Mouse (Mus musculus) left cerebral cortex, adult 6 months (tissue): ENCODE results near the gene Cgrrf1. TPM values are rescaled to one million over a fixed set of nuclear protein-coding genes. Genes with fewer than 3 reads are reported as not detected.

Experiments
- long read RNA-seq, 2 experiments: library from polyadenylated mRNA; unstranded; transcript quantifications; one replicate each; pipeline ENCODE4 v2.0.0; 2019 to 2020
- polyA plus RNA-seq: library from polyadenylated mRNA; unstranded; fragments of <200 nt; fragmentation: Nextera tagmentation; gene quantifications from 2 replicates; pipeline ENCODE4 v1.2.3, GENCODE M21; 2021

The Cgrrf1 gene
- 45.2 and 45.5 TPM in 2 replicates for polyA plus RNA-seq
- long read RNA-seq, experiment 1, transcript Cgrrf1-201 (6 exons, 1,324 nt): major isoform, 61 of 85 reads
- long read RNA-seq, experiment 1, partial matches to known transcripts: 5 of 85 reads
- long read RNA-seq, experiment 1, other reads (novel, unspliced or antisense): 11 of 85 reads
- long read RNA-seq, experiment 2, transcript Cgrrf1-201 (6 exons, 1,324 nt): major isoform, 43 of 57 reads
- long read RNA-seq, experiment 2, transcript Cgrrf1-202 (3 exons, 2,462 nt): minor isoform, 5 of 57 reads
- long read RNA-seq, experiment 2, partial matches to known transcripts: 3 of 57 reads
- long read RNA-seq, experiment 2, other reads (novel, unspliced or antisense): 4 of 57 reads

DNA sequence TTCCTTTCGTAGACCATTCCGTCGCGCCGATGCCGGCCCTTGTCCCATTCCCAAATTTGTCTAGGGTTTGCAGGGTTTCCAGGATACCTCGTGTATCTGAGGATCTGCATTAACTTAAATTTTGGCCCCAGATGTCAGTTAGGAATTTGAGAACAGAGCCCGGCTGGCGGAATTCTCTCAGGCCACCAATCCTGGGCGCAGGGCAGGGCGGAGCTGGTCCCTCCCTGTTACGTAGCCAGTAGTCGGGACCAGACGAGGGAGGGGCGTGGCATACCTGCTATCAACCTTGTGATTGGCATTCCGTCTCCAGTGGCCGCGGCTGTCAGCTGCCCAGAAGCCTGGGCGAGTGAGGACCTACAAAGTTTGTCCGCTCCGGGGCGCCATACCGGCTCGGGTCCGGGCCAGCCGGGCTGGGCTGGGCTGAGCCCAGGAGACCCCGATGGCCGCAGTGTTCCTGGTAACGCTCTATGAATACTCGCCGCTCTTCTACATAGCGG lies at the start of gene Cgrrf1:
TSS of gene Cgrrf1 (plus strand) at position 289 of the 497 bp plus-strand sequence.

DNA sequence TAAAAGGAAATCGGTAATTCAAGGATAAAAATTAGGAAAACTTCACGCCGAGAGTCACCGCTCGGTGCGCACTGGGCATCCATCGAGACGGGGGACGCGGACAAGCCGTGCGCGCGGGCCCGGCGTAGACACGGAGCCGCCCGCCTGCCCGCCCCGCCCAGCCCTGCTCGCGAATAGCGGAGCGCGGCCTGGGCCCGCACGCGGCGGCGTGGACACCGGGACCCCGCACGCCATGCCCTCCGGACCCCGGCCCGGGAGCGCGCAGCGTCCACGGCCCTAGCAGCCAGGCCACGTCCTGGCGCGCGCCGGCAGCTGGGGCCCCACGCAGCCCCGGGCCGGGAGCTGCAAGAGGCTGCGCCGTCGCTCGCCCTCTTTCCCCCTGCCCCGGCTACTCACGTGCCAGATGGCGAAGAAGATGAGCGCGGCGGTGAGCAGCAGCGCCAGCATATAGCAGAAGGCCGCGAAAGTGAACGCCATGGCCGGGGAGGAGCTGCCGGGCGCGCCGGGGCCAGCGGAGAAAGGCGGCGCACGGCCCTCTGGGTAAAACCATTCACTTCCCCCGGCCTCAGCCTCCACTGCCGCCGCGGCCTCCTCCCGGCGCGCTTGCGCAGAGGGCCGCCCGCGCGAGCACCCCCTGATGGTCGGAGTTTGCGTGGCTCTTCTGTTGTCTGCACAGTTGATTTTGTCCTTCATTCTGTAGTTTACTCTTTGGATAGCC lies 44.0 kb upstream of the Cgrrf1 start, which contains the start of gene Cnih1:
TSS of gene Cnih1 (minus strand) at position 625 of the 718 bp plus-strand sequence.

DNA sequence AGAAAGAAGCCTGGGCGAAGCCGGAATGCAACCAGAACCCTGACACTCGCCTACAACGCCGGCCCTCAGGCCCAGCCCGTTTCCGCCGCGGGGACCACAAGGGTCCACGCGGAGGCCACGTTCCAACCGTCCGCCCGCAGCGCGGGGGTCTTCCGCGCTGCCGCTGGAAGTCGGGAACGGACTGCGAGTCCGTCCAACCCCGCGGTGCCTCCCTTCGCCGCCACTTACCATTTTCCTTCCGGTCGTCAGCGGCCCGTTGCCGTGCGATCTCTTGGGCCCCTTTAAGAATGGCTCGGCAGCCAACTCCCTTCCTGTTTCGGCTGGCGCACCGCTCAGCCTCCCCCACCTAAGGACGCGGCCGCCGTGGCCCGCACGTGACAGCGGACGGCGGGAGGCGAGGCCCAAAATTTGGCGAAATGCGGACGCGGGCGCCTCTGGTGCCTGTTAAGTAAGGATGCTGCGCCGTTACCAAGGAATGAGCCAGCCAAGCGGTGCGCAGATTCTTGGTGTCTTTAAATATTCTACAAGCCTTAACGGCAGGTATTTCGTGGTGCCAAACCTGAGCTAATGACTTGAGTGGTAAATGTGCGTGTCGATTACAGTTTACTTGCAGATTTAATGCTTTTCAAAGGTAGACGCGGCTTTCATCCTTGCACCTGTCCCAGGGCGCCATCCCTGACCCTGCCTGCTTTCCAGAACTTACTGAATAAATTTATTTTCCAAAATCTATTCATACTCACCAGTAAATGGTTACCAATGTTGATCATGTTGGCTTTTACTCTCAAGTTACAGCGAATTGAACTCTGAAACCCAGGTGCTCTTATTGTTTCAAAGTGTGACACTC lies 9.8 kb upstream of the Cgrrf1 start, which contains the start of gene Gmfb:
TSS of gene Gmfb (minus strand) at position 370 of the 844 bp plus-strand sequence.

DNA sequence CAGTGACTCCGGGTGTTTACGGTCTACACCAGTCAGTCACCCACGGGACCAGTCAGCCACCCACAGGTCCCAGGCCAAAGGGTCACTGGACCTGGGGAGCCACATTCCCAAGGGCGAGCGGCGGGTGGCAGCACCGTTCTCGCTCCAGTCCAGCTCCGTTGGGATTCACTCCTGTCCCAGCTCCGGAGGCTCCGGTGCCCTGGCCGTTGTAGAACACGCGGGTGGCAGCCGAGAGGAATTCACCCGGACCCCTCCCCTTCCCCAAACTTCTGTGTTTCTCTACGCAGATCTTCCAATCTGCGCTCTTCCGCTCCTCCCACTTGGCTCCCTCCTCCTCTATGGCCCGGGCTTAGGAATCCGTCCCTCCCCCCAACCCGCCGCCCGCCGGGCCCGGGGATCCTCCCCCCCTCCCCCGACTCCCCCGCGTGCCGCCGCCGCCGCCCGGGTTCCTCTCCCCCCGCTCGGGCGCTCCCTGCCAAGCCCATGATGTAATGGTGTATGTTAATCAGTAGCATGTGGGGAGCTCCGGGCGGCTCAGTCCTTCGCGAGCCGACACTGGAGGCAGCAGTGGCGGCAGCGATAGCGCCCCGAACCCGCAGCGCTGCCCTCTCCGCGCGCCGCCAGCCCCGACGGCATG lies 50.6 kb downstream of the Cgrrf1 start, which contains the start of gene Samd4:
TSS of gene Samd4 (plus strand) at position 424 of the 637 bp plus-strand sequence.

Other genes starting within 250 kb of the Cgrrf1 start
- gene Cdkn3, start 71.6 kb upstream of the Cgrrf1 start, polyA plus RNA-seq: 2.5 and 2.7 TPM in 2 replicates
- gene Cnih1, start 43.7 kb upstream of the Cgrrf1 start, polyA plus RNA-seq: 194 and 198 TPM in 2 replicates
- 43.0 and 65.0 TPM in 2 replicates for gene Gmfb, start 9.9 kb upstream of the Cgrrf1 start, polyA plus RNA-seq
- gene Samd4, start 50.7 kb downstream of the Cgrrf1 start, polyA plus RNA-seq: 3.9 and 5.6 TPM in 2 replicates